Mouse (Mus musculus): ENCODE measurements around the gene Olfr1022. TPM values are rescaled to one million over a fixed set of nuclear protein-coding genes. Genes with fewer than 3 reads are reported as not detected.

Olfr1022 gene
- polyA plus RNA-seq (2012; rRNA removed) = not detected in 2 replicates

GRCm38 (mm10) chr2:85868294-85868693 lies at the start of gene Olfr1022:
Olfr1022 (plus strand) TSS chr2:85868594.

GRCm38 (mm10) chr2:85845383-85845782 lies 23.0 kb upstream of the Olfr1022 start, which contains the start of gene Olfr1019:
Olfr1019 (minus strand) TSS chr2:85845483.

GRCm38 (mm10) chr2:85846730-85847129 lies 21.7 kb upstream of the Olfr1022 start, which contains the start of gene Olfr1020:
Olfr1020 (plus strand) TSS chr2:85847030.

GRCm38 (mm10) chr2:85885340-85885739 lies 16.9 kb downstream of the Olfr1022 start, which contains the start of gene Olfr1023:
Olfr1023 (plus strand) TSS chr2:85885640.

GRCm38 (mm10) chr2:85904952-85905351 lies 36.6 kb downstream of the Olfr1022 start, which contains the start of gene Olfr1024:
Olfr1024 (minus strand) TSS chr2:85905052.

DNA sequence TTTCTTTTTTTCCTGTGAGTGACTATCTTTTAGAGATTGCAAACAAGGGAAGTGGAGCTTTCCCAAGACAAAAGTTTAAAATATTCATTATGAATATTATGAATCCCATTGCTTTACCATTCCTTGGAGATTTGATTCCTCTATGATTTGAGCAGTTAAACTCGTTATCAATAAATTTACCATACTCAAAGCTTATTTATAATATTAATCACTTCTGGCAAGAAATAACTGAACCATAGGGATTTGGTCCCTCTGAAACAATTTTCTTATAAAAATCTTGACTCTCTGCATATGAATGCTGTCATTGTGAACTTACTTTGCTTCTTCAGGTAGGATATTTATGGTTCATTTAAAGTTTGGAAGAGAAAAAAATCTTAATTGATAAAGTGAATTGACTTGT lies 46.5 kb downstream of the Olfr1022 start, which contains the start of gene Olfr1025-ps1:
Gene Olfr1025-ps1 (plus strand): TSS at position 301 of the 400 bp plus-strand sequence.

Other genes with a start within 250 kb of the Olfr1022 start
- gene Olfr1002, start 217.9 kb upstream of the Olfr1022 start, polyA plus RNA-seq (2012; rRNA removed) = not detected in 2 replicates
- gene Olfr154, start 204.1 kb upstream of the Olfr1022 start, polyA plus RNA-seq (2012; rRNA removed) = not detected in 2 replicates
- not detected in 2 replicates for gene Olfr1006, start 189.8 kb upstream of the Olfr1022 start, polyA plus RNA-seq (2012; rRNA removed)
- gene Olfr1008, start 179.2 kb upstream of the Olfr1022 start, polyA plus RNA-seq (2012; rRNA removed) = not detected in 2 replicates
- gene Olfr1009, start 153.2 kb upstream of the Olfr1022 start, polyA plus RNA-seq (2012; rRNA removed) = not detected in 2 replicates
- not detected in 2 replicates for gene Olfr1012, start 105.8 kb upstream of the Olfr1022 start, polyA plus RNA-seq (2012; rRNA removed)
- gene Olfr1013, start 101.5 kb upstream of the Olfr1022 start, polyA plus RNA-seq (2012; rRNA removed) = not detected in 2 replicates
- gene Olfr1014, start 95.9 kb upstream of the Olfr1022 start, polyA plus RNA-seq (2012; rRNA removed) = not detected in 2 replicates
- gene Olfr1015, start 86.6 kb upstream of the Olfr1022 start, polyA plus RNA-seq (2012; rRNA removed) = not detected in 2 replicates
- not detected in 2 replicates for gene Olfr1016, start 66.0 kb upstream of the Olfr1022 start, polyA plus RNA-seq (2012; rRNA removed)
- not detected in 2 replicates for gene Olfr1018, start 50.1 kb upstream of the Olfr1022 start, polyA plus RNA-seq (2012; rRNA removed)
- gene Olfr1019, start 23.1 kb upstream of the Olfr1022 start, polyA plus RNA-seq (2012; rRNA removed) = not detected in 2 replicates
- gene Olfr1020, start 21.6 kb upstream of the Olfr1022 start, polyA plus RNA-seq (2012; rRNA removed) = not detected in 2 replicates
- gene Olfr1023, start 17.0 kb downstream of the Olfr1022 start, polyA plus RNA-seq (2012; rRNA removed) = not detected in 2 replicates
- not detected in 2 replicates for gene Olfr1024, start 36.5 kb downstream of the Olfr1022 start, polyA plus RNA-seq (2012; rRNA removed)
- gene Olfr1025-ps1, start 46.6 kb downstream of the Olfr1022 start, polyA plus RNA-seq (2012; rRNA removed) = not detected in 2 replicates
- gene Olfr1026, start 53.0 kb downstream of the Olfr1022 start, polyA plus RNA-seq (2012; rRNA removed) = not detected in 2 replicates
- not detected in 2 replicates for gene Olfr1028, start 81.8 kb downstream of the Olfr1022 start, polyA plus RNA-seq (2012; rRNA removed)
- not detected in 2 replicates for gene Olfr1029, start 105.3 kb downstream of the Olfr1022 start, polyA plus RNA-seq (2012; rRNA removed)
- not detected in 2 replicates for gene Olfr1030, start 110.7 kb downstream of the Olfr1022 start, polyA plus RNA-seq (2012; rRNA removed)
- not detected in 2 replicates for gene Olfr1031, start 121.7 kb downstream of the Olfr1022 start, polyA plus RNA-seq (2012; rRNA removed)
- not detected in 2 replicates for gene Olfr1032, start 136.9 kb downstream of the Olfr1022 start, polyA plus RNA-seq (2012; rRNA removed)
- gene Olfr1033, start 152.0 kb downstream of the Olfr1022 start, polyA plus RNA-seq (2012; rRNA removed) = 0.08 and 0.14 TPM in 2 replicates
- 0.03 TPM in 1 of 2 replicates, not detected in the other for gene Olfr1034, start 177.3 kb downstream of the Olfr1022 start, polyA plus RNA-seq (2012; rRNA removed)
- gene Olfr1036, start 205.4 kb downstream of the Olfr1022 start, polyA plus RNA-seq (2012; rRNA removed) = not detected in 2 replicates
- gene Olfr1037, start 218.8 kb downstream of the Olfr1022 start, polyA plus RNA-seq (2012; rRNA removed) = not detected in 2 replicates

Measured in colon, adult 2 months (tissue).